Mouse (Mus musculus) urinary bladder, postnatal 4 days (tissue): ENCODE measurements around the gene Zfp64.

Experiments used
- DNase-seq, 2 experiments: peaks; one replicate each; pipeline ENCODE4 v3.0.0; 2021 to 2022; ENCODE audit warnings: low spot score in 2 of 2

Gene Zfp64

DNA sequence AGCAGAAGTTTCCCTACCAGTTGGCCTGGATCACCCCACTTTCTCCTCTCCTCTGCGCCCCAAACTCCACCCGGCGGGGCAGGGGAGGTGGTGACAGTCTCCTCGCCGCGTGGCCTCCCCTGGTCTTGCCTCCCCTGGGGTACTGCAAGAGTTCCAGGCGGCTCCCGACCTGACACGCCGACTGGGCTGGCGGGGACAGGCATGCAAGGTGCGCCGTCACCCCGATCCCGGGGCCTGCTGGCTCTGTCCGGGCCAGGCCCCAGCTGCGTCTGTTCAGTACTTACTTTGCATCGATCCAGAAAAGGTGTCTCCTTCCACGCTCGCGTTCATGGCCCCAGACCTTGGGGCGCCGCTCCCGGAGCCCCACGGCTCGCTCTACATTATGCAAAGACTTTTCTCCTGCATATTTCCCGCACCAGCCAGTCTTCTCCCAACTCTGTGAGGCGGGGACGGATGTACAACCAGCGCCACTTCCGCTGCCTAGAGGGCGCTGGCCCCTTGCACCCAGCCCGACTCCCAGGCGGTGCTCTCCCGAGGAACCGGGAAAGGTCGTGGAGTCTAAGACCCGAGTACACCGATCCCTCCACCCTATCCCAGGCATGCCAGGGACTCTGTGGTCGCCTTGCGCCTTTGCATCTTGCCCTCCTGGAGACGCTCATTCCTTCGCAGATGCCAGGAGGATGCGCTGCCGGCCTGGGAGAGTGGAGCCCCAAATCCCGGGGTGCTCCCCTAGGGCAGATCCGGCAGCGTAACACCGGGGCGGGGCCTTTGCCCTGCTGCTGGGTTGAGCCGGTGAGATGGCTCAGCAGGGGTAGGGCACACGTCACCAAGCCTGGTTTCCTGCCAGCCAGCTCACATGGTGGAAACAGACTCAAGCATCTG lies at the start of gene Zfp64:
Gene Zfp64 (minus strand): TSS at position 753 of the 882 bp plus-strand sequence.
- peak; percentile 76 to 79 for DNase-seq

DNA sequence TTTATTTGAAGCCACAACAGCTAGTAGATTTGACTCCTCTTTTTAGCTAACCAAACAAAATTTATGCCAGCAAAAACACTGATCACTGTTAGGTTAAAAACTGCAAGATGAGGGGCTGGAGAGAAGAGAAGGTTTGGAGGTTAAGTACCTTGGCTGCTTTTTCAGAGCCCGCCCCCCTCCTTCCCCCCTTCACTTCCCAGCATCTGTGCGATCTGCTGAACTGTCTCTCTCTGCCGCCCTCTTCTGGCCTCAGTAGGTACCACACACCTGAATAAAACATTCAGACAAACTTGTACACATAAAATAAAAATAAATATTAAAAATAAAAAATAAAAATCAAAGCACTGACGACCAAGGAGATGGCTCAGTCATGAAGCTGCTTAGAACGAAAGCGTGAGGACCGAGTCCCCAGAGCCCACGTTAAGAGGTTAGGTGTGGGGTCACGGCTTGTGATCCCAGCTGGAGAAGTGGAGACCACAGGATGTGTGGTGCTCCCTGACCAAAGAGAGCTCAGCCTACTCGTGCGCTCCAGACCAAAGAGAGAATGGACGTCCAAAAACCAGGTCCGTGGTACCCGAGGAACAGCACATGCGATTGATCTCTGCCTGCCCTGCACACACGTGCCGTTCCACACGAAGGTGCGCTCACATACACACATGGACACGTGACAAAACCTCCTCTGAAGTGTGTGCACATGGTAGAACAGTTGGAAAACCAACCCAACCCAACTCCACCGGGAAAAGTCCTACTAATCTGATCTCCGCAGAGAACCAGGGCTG lies 37.4 kb upstream of the Zfp64 start:
- no peak for DNase-seq

- no peak for DNase-seq
Observed at GRCm38 (mm10) chr2:168990957-168991356, 35.6 kb upstream of the Zfp64 start.

DNA sequence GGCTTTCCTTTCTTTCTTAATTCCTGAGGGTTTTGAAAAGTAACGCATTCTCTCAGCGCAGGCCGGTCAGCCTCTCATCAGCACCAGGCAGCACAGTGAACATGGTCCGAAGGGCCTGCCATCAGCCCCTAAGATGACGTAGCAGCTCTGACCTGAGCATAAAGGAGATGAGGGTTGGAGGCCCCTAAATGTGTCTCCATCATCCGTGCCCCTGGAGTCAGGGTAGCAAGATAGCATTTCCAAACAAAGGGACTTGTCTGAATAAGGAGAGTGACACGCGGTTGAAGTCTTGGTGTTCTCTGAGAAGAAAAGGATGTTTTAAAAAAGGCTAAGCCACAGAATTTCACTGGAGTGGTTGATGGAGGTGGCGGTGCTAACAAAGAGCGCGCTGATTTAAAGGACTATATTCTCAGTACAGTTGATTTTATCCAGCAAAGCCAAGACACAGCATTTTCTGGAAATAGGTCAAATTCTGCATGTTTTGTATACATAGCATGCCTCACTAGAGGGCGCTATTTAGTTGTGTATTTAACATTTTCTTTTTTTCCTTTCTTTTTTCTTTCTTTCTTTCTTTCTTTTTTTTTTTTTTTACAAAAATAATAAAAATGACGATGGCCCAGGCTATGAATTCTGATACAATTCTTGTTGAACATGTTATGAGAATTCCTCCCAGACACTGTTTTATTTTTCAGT lies 34.8 kb upstream of the Zfp64 start:
- DNase-seq, result no peak

- DNase-seq, result no peak
Observed at GRCm38 (mm10) chr2:168988056-168988455, 32.7 kb upstream of the Zfp64 start.

DNA sequence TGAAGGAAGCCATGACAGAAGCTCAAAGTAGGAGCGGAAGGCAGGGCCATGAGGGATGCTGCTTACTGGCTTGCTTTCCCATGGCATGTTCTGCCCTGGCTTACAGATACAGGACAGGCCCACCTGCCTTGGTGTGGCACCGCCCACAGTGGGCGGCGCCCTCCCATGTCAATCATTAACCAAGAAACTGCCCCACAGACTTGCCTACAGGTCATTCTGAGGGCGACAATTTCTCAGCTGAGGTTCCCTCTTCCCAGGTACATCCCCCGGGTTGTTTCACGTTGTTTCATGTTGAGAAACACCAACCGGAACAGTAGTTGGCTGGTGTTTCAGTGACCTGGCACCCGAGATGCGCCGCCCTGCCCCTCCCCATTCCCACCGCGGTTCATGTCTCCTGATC lies 32.0 kb upstream of the Zfp64 start:
- DNase-seq, result no peak

GRCm38 (mm10) chr2:168981951-168982350 lies 26.6 kb upstream of the Zfp64 start:
- no peak for DNase-seq

DNA sequence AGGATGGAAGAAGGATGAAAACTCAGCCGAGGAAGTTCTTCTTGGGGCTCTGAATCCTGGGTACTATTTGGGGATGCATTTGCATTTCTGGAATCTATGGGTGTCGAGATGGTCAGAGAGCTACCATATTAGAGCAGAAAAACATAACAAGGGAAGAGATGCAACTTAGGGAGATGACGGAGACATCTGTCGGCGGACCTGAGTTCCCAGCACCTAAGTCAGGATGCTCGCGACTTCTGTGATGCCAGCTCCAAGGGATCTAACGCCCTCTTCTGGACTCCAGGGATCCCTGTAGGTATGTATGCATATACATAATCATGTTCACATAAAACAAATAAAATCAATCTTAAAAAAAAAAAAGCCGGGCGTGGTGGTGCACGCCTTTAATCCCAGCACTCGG lies 26.1 kb upstream of the Zfp64 start:
- no peak for DNase-seq

GRCm38 (mm10) chr2:168980859-168981258 lies 25.5 kb upstream of the Zfp64 start:
- no peak for DNase-seq

GRCm38 (mm10) chr2:168979742-168980141 lies 24.4 kb upstream of the Zfp64 start:
- DNase-seq, result no peak

GRCm38 (mm10) chr2:168978031-168978430 lies 22.6 kb upstream of the Zfp64 start:
- no peak for DNase-seq

- no peak for DNase-seq
Observed at GRCm38 (mm10) chr2:168970131-168970530, 14.7 kb upstream of the Zfp64 start.

DNA sequence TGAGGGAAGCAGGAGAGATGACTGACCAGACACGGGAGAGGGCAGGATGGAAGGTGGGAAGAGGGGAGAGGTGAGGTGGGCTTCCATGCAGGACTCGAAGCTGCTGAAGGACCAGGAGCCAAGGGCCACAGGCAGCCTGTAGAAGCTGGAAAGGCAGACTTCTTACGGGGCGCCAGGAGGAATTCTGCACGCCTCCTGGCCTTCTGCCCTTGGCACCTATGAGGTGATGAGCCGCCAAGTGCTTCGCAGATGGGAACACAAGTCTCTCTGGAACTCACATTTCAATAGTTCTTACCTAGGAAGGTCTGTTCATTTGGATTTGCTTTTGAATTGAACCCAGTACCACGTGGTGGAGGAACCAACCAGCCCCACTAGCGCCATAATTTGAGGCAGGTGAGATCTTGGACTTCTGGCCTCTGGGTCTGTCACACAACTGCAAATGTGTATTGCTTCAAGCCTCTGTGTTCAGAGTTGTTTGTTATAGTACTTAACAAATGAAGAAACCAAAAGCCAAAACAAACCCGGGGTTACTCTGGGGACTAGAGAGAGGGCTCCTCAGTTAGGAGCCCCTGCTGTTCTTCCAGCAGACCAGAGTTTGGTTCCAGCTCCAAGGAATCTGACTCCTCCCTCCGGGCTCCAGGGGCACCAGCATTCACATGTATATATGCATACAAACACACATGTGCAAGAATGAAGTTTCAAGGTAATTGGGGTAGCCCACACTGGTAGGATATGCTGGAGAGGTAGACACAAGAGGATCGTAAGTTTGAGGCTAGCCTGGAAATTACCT lies 12.9 kb upstream of the Zfp64 start:
- no peak for DNase-seq

DNA sequence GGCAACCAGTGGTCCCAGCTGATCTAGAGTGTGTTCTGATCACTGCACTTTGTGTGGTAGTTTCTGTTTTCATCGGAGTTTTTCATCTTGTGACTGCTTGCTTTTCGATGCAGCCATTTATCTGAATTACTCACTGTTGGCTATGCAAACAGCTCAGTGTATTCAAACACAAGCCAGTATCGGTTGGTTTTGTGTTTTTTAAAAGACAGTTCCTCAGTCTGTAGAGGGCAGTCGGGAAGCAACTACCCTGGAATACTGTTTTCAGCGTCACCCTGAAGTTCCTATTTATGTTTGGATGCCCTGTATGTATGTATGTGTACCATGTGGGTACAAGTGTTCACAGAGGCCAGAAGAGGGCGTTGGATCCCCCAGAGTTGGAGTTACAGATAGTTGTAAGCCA lies 11.1 kb upstream of the Zfp64 start:
- no peak for DNase-seq

DNA sequence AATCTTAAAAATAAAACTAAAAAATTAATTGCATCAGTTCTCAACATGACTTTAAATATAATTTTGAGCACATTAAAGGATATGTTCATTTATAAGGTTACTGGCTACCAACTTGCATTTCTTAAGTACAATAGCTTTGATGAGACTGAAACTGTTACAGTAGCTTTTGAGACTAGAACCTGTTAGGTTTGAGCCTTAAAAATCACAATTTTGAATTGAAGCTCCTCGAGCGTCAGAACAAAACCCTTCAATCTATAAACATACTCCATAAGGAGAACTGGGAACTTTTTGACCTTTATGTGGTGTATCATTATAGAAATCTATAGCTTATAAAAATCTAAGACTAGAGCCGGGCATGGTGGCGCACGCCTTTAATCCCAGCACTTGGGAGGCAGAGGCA lies 9.5 kb upstream of the Zfp64 start:
- DNase-seq, result no peak

- DNase-seq, result no peak
Observed at GRCm38 (mm10) chr2:168961729-168962666, 6.6 kb upstream of the Zfp64 start.

- DNase-seq, result no peak
Observed at GRCm38 (mm10) chr2:168960814-168961213, 5.4 kb upstream of the Zfp64 start.

- no peak for DNase-seq
Observed at GRCm38 (mm10) chr2:168959339-168959885, 4.0 kb upstream of the Zfp64 start.

DNA sequence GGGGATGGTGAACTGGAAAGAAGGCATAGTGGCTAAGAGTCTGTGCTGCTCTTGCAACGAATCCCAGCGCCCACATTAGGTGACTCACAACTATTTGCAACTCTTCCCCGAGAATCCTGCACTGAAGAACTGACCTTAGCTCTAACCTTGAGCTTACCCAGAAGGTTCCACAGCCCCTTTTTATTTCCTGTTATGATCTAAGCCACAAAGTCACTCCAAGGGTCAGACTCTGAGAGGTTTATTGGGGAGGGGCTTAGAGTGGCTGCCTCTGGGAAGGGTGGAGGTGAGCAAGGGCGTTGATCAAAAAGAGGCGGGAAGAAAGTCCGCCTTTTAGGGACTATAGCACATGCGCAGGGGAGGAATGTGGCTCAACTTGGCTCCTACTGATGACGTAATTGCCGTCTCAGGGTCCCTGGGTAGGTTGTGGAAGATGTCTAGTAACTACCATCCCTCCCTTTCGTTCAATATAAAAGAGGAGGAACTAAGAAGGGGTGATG lies 511 bp upstream of the Zfp64 start:
- no peak for DNase-seq

DNA sequence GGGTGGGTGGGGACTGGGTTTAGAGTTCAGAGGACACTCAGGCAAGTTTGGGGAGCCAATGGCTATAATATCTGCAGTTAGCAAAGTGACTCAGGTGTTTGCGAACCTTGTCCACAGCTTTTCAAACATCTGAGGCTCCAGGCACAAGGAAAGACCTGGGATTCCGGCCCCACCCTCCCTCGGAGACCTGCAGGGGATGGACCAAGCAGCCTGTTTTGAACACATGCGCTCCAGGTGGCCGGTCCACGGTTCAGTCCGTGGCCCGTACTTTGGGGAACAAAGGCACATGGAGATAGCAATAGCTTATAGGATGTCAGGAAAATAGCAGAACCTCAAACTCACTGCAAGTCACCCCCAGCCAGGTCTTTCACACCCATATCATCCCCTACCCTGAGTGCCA lies 1.0 kb downstream of the Zfp64 start:
- no peak for DNase-seq
